Mouse (Mus musculus) A20 (cell line): Measurements from ENCODE around the gene Slc6a16.
A peak's percentile ranks its signal among the peaks of the same experiment; 100 is the strongest.
"Not testable (repeated sequence)": the region's sequence is repeated elsewhere in the genome, so short reads cannot be mapped to it uniquely, and the experiment has no call there.

ENCODE experiments used
- DNase-seq: peaks from one replicate; pipeline ENCODE4 v3.0.0-alpha.2; 2011; ENCODE audit warnings: low read depth, low spot score

Slc6a16 gene

GRCm38 (mm10) chr7:45253806-45254205 is 12.9 kb downstream of the Slc6a16 start:
- no peak for DNase-seq

GRCm38 (mm10) chr7:45255822-45256221 is 14.9 kb downstream of the Slc6a16 start:
- DNase-seq: not testable (repeated sequence)

- no peak for DNase-seq
Observed at GRCm38 (mm10) chr7:45257063-45257840, 16.4 kb downstream of the Slc6a16 start.

GRCm38 (mm10) chr7:45259281-45259680 is 18.4 kb downstream of the Slc6a16 start:
- no peak for DNase-seq

- DNase-seq: no peak
Observed at GRCm38 (mm10) chr7:45262266-45262665, 21.4 kb downstream of the Slc6a16 start.

- no peak for DNase-seq
Observed at GRCm38 (mm10) chr7:45263006-45263607, 22.2 kb downstream of the Slc6a16 start.

GRCm38 (mm10) chr7:45264348-45264747 is 23.5 kb downstream of the Slc6a16 start:
- DNase-seq: no peak

GRCm38 (mm10) chr7:45265518-45265917 is 24.6 kb downstream of the Slc6a16 start:
- DNase-seq: no peak

GRCm38 (mm10) chr7:45272786-45273412 is 32.0 kb downstream of the Slc6a16 start:
- DNase-seq: no peak

- no peak for DNase-seq
Observed at GRCm38 (mm10) chr7:45273672-45274071, 32.8 kb downstream of the Slc6a16 start.

GRCm38 (mm10) chr7:45277136-45277760 is 36.4 kb downstream of the Slc6a16 start, which contains the start of gene Slc6a21:
Gene Slc6a21, plus strand, starts transcription at chr7:45277513.
- DNase-seq: peak; percentile 81

GRCm38 (mm10) chr7:45286486-45286885 is 45.6 kb downstream of the Slc6a16 start:
- DNase-seq: no peak

GRCm38 (mm10) chr7:45296626-45297025 is 55.7 kb downstream of the Slc6a16 start:
- no peak for DNase-seq

- DNase-seq: peak; percentile 24
Observed at GRCm38 (mm10) chr7:45297563-45297962, 56.7 kb downstream of the Slc6a16 start.

GRCm38 (mm10) chr7:45299752-45300151 is 58.9 kb downstream of the Slc6a16 start:
- DNase-seq: peak; percentile 88

GRCm38 (mm10) chr7:45300270-45300669 is 59.4 kb downstream of the Slc6a16 start:
- DNase-seq: peak; percentile 51

GRCm38 (mm10) chr7:45302626-45303025 is 61.7 kb downstream of the Slc6a16 start:
- DNase-seq: no peak

GRCm38 (mm10) chr7:45304869-45305268 is 64.0 kb downstream of the Slc6a16 start:
- peak; percentile 16 for DNase-seq

GRCm38 (mm10) chr7:45305275-45305674 is 64.4 kb downstream of the Slc6a16 start:
- DNase-seq: peak; percentile 89

- no peak for DNase-seq
Observed at GRCm38 (mm10) chr7:45308551-45309240, 67.8 kb downstream of the Slc6a16 start.

- DNase-seq: peak; percentile 76
Observed at GRCm38 (mm10) chr7:45309455-45309854, 68.6 kb downstream of the Slc6a16 start.
